Mouse (Mus musculus) midbrain, embryonic 13.5 days (tissue): ENCODE results near the gene Exoc3. TPM values are rescaled to one million over a fixed set of nuclear protein-coding genes. Genes with fewer than 3 reads are reported as not detected.
A peak's percentile ranks its signal among the peaks of the same experiment; 100 is the strongest.

Experiments
- ATAC-seq: fragments of 200-750 bp; cut with Nextera tagmentation; 2 replicates; pipeline ENCODE4 v1.8.0; 2017; ENCODE audit warnings: mild to moderate bottlenecking, moderate TSS enrichment, moderate library complexity
- H3K27ac ChIP-seq: fragments of 300-500 bp; sonication (generic); 2 replicates; pipeline ENCODE4 v1.5.1; 2015; ENCODE audit warnings: inconsistent platforms, mild to moderate bottlenecking, moderate library complexity
- H3K27me3 ChIP-seq: fragments of 300-500 bp; sonication (generic); 2 replicates; pipeline ENCODE4 v1.6.1; 2015; ENCODE audit warnings: mild to moderate bottlenecking, inconsistent platforms
- H3K36me3 ChIP-seq: fragments of 300-500 bp; sonication (generic); 2 replicates; pipeline ENCODE4 v1.6.1; 2015; ENCODE audit warnings: mild to moderate bottlenecking, inconsistent platforms
- H3K4me1 ChIP-seq: fragments of 300-500 bp; sonication (generic); replicated peaks from 2 replicates; pipeline ENCODE4 v1.6.1; 2015; ENCODE audit warnings: inconsistent platforms
- H3K4me2 ChIP-seq: fragments of 300-500 bp; sonication (generic); replicated peaks from 2 replicates; pipeline ENCODE4 v1.6.1; 2015; ENCODE audit warnings: moderate library complexity, mild to moderate bottlenecking, inconsistent platforms
- H3K4me3 ChIP-seq: fragments of 300-500 bp; sonication (generic); replicated peaks from 2 replicates; pipeline ENCODE4 v1.5.1; 2015; ENCODE audit warnings: mild to moderate bottlenecking, inconsistent platforms
- H3K9ac ChIP-seq: fragments of 300-500 bp; sonication (generic); replicated peaks from 2 replicates; pipeline ENCODE4 v1.6.1; 2015; ENCODE audit warnings: mild to moderate bottlenecking, inconsistent platforms
- H3K9me3 ChIP-seq: fragments of 300-500 bp; sonication (generic); 2 replicates; pipeline ENCODE4 v1.6.1; 2016; ENCODE audit warnings: mild to moderate bottlenecking, inconsistent platforms
- WGBS: fragments of 180-500 bp; shearing (Covaris S2); methylation state at CpG from one replicate; pipeline ENCODE4 v1.1.7; 2015; 5-methylcytosine and 5-hydroxymethylcytosine counted together
- polyA plus RNA-seq: library from polyadenylated mRNA; unstranded; fragments of >200 nt; fragmentation: Nextera tagmentation; extraction: Ambion mirVana; gene quantifications from 2 replicates; pipeline ENCODE4 v1.2.1, GENCODE M21; 2015

Exoc3 gene
- polyA plus RNA-seq, result 104 and 105 TPM in 2 replicates

DNA sequence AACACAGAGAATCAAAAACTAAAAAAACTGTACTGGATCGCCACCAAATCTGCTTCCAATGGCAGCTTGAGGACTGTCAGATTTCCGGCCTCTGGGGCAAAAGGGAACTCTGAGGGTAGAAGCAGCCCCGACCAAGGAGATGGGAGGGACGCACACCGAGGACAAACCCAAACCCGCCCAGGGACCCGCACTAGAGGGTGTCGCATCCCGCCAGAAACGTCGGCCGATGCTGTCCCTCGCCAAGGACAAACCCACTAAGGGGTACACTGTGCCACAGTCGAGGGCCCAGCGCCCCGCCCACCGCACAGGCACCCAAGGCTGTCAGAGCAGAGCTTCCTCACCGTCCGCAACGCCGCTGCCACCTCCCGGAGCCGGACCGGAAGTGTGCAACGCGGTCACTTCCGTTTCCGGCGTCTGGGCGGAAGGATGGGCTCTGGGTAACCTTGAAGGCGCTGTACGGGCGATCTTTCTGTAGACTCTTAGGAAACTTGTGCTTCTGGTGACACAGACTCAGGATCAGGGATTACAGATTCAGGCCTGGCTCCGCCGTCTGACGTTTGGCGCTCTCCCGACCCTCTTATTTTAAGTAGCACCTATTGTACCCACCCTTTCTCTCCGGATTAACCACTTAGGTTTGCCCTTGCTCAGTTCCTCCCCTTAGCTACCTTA, at the start of gene Exoc3:
Gene Exoc3 (minus strand): TSS at position 416 of the 669 bp plus-strand sequence.
- H3K4me1 ChIP-seq, result peaks cover 32% of the 10 kb centered on the region
- H3K9me3 ChIP-seq, result no peaks in the 10 kb centered on the region
- H3K4me3 ChIP-seq, result peak within 1 kb of the TSS; percentile 80
- H3K36me3 ChIP-seq, result peaks cover 21% of the 10 kb centered on the region
- peak within 1 kb of the TSS; percentile 75 for H3K4me2 ChIP-seq
- H3K27ac ChIP-seq, result peak within 1 kb of the TSS; percentile 81
- peak; percentile 99 for ATAC-seq
- peak within 1 kb of the TSS; percentile 88 for H3K9ac ChIP-seq
- WGBS, result under 1% methylated on average over 39 of the region's 39 CpGs
- no peaks in the 10 kb centered on the region for H3K27me3 ChIP-seq

GRCm38 (mm10) chr13:74246494-74246893, 38.0 kb upstream of the Exoc3 start:
- no peak overlapping the region for H3K27ac ChIP-seq
- H3K4me1 ChIP-seq, result peaks cover 12% of the 10 kb centered on the region
- H3K4me3 ChIP-seq, result no peak overlapping the region
- H3K36me3 ChIP-seq, result no peaks in the 10 kb centered on the region
- no peak overlapping the region for H3K4me2 ChIP-seq
- ATAC-seq, result no peak
- no peak overlapping the region for H3K9ac ChIP-seq
- peaks cover 13% of the 10 kb centered on the region; the same call in 1 of the 2 replicates for H3K27me3 ChIP-seq
- H3K9me3 ChIP-seq, result no peaks in the 10 kb centered on the region

GRCm38 (mm10) chr13:74245899-74246231, 37.3 kb upstream of the Exoc3 start:
- no peaks in the 10 kb centered on the region for H3K9me3 ChIP-seq
- no peak overlapping the region for H3K4me3 ChIP-seq
- peak; percentile 76 for ATAC-seq
- peak overlapping the region; percentile 29 for H3K4me2 ChIP-seq
- H3K4me1 ChIP-seq, result peaks cover 12% of the 10 kb centered on the region
- H3K27ac ChIP-seq, result no peak overlapping the region
- 48% methylated on average over 4 of the region's 4 CpGs for WGBS
- H3K36me3 ChIP-seq, result no peaks in the 10 kb centered on the region
- peaks cover 13% of the 10 kb centered on the region; the same call in 1 of the 2 replicates for H3K27me3 ChIP-seq
- no peak overlapping the region for H3K9ac ChIP-seq

DNA sequence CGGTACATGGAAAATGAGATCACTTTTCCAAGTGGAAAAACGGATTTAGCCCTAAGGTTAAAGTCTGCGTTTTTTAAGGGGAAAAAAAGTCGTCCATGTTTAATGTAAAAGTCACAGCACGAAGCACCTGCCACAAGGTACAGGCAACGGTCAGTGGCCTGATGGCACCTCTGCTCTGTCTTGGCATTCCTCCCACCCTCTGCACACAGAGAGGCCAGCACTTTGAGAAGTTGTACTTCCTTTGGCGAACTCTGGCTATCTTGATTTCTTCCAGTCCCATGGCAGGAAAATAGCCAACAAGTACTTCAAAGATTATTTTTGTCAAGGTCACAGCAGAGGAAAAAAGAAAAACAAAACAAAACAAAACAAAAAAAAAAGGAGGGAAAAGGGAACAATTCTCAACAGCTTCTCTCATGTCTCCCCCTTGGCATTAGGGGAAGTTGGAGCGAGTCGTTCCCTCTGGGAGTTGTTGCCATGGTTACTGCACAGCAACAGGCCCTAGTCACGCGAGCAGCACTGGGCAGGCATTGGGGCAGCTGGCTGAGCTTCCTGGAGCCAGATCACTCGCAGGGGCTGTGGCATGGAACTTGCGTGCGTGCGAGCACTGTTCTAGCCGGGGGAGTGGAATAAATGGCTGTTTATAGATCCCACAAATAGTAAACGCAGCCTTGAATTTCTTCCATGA, 36.8 kb upstream of the Exoc3 start:
- H3K4me1 ChIP-seq, result peaks cover 12% of the 10 kb centered on the region
- H3K4me3 ChIP-seq, result no peak overlapping the region
- H3K27ac ChIP-seq, result no peak overlapping the region
- peaks cover 13% of the 10 kb centered on the region; the same call in 1 of the 2 replicates for H3K27me3 ChIP-seq
- no peaks in the 10 kb centered on the region for H3K36me3 ChIP-seq
- H3K9me3 ChIP-seq, result no peaks in the 10 kb centered on the region
- ATAC-seq, result peak; percentile 98
- 25% methylated on average over 17 of the region's 17 CpGs for WGBS
- peak overlapping the region; percentile 29 for H3K4me2 ChIP-seq
- H3K9ac ChIP-seq, result no peak overlapping the region

- ATAC-seq, result no peak
- Histone ChIP-seq H3K36me3 (no peaks in the 10 kb centered on the region), H3K4me2 (no peak overlapping the region), H3K9me3 (no peaks in the 10 kb centered on the region), H3K4me1 (no peaks in the 10 kb centered on the region), H3K4me3 (no peak overlapping the region), H3K27me3 (no peaks in the 10 kb centered on the region), H3K9ac (no peak overlapping the region), H3K27ac (no peak overlapping the region)
- 81% methylated on average over 7 of the region's 7 CpGs for WGBS
Measured at GRCm38 (mm10) chr13:74237574-74237973, 29.0 kb upstream of the Exoc3 start.

DNA sequence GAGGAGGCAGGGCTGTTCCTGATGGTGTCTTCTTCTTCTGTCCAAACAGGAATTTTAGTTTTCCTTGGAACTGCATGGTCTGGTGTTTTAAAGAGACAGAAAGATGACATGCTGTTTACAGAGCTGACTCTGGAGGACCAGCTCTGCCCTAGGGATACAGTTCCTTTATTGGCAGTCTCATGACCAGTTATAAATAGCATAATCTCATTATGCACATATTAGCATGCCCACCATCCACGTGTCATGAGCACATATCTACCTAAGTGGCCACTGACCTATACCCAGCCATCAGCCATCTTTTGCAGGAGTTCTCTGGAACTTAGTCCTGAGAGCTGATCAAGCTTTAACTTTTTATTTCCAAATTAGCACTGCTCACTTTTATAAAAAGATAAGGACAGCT, 12.1 kb upstream of the Exoc3 start:
- H3K4me1 ChIP-seq, result no peaks in the 10 kb centered on the region
- 44% methylated on average over 1 of the region's 1 CpGs for WGBS
- ATAC-seq, result no peak

DNA sequence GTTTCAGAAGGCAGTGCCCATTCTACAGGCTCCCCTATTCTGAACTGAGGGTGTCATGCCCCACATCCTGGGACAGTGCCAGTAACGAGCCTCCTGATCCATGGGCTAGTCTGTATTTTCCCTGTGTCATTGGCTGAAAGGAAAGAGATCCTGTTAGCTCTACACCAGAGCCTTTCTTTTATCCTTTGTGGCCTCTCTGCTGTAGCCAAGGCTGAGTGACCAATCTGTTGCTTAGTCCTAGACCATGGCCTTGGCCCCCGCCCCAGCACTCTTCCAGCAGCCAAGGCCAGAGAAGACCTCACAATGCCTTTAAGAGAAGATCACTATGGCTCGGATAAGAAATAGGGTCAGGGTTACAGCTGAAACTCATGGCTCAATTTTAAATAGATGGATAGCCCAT, 9.9 kb upstream of the Exoc3 start:
- H3K36me3 ChIP-seq, result no peaks in the 10 kb centered on the region
- no peaks in the 10 kb centered on the region for H3K9me3 ChIP-seq
- no peak overlapping the region for H3K4me2 ChIP-seq
- no peaks in the 10 kb centered on the region for H3K4me1 ChIP-seq
- no peak overlapping the region for H3K9ac ChIP-seq
- ATAC-seq, result no peak
- no peak overlapping the region for H3K4me3 ChIP-seq
- no peaks in the 10 kb centered on the region for H3K27me3 ChIP-seq
- no peak overlapping the region for H3K27ac ChIP-seq
- 78% methylated on average over 3 of the region's 3 CpGs for WGBS

More for the DNA sequence above, 12.1 kb upstream of the Exoc3 start:
- Histone ChIP-seq H3K4me3 (no peak overlapping the region), H3K27me3 (no peaks in the 10 kb centered on the region), H3K4me2 (no peak overlapping the region), H3K9ac (no peak overlapping the region), H3K36me3 (no peaks in the 10 kb centered on the region), H3K9me3 (no peaks in the 10 kb centered on the region), H3K27ac (no peak overlapping the region)

DNA sequence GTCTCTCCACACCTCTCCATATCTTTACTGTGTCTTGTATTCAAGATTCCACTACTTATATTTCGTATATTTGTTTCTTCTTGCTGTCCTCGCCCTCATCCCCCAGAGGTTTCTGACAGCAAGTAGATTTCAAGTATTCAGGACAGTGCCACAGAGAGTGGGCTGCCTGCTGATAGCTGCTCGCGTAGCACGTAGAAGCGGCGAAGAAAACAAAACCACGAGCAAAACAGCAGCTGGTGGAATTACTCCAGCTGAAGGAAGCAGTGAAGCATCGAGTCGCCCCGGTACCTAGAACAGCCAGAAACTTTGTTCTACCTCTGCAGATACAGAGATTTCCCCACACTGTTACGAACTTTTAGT, 434 bp upstream of the Exoc3 start:
- peaks cover 32% of the 10 kb centered on the region for H3K4me1 ChIP-seq
- no peaks in the 10 kb centered on the region for H3K9me3 ChIP-seq
- H3K36me3 ChIP-seq, result peaks cover 16% of the 10 kb centered on the region
- ATAC-seq, result no peak
- WGBS, result 13% methylated on average over 12 of the region's 12 CpGs
- H3K4me2 ChIP-seq, result peak overlapping the region; percentile 75
- peak overlapping the region; percentile 81 for H3K27ac ChIP-seq
- no peaks in the 10 kb centered on the region for H3K27me3 ChIP-seq
- H3K9ac ChIP-seq, result peak overlapping the region; percentile 88
- H3K4me3 ChIP-seq, result peak overlapping the region; percentile 80

GRCm38 (mm10) chr13:74196451-74196850, 12.1 kb downstream of the Exoc3 start:
- no peaks in the 10 kb centered on the region for H3K9me3 ChIP-seq
- H3K27me3 ChIP-seq, result no peaks in the 10 kb centered on the region
- no peak for ATAC-seq
- WGBS, result 88% methylated on average over 3 of the region's 3 CpGs
- H3K27ac ChIP-seq, result no peak overlapping the region
- peaks cover 52% of the 10 kb centered on the region for H3K36me3 ChIP-seq
- no peaks in the 10 kb centered on the region for H3K4me1 ChIP-seq
- no peak overlapping the region for H3K4me2 ChIP-seq
- H3K9ac ChIP-seq, result no peak overlapping the region
- H3K4me3 ChIP-seq, result no peak overlapping the region

DNA sequence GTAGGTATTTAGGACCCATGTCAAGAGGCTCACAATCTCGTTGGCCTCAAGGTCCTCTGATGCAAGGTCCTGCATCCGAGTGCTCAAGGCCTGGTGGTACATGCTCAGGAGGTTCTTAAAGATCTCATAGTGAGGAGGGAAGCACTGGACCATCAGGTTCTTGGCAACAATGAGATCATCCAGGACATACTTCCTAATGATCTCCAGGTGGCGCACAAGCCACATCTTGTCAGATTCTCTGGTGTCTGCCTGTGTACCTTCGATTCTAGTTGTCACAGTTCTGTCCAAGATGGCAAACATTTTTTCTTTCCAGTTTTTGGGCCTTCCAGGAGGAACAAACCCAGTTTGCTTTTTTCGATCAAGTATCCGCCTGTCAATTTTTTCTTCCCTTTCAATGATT, 15.9 kb downstream of the Exoc3 start:
- 83% methylated on average over 6 of the region's 6 CpGs for WGBS
- ATAC-seq, result no peak

DNA sequence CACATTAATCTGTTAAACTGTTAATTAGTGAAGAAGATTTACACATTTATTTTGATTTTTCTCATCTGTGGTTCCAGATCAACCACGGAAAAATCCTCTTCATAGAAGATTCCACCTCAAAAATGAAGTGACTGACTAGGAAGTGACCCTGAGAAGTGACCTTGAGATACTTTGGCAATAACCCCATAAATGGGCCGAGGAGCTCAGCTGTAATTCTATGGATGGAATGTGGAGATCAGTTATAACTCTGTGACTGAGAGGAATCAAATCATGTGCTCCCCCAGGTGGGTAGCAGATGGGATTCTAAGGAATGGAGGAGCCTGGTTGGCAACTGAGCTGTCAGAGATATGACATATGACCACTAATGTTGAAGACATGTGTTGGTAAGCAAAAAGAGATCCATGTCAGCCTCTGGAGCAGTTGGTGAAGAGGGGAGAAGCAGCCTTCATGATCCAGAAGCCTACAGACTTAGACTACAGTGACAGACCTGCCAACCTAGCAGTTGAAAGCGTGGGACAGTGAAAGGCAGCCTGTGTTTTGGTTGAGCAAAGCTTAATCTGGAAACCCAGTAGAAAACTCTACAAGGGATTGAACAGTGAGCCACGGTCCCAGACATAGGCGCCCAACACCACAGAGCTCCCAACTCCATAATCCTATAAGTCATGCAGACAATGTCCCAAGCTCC, 25.4 kb downstream of the Exoc3 start:
- Histone ChIP-seq H3K4me1 (no peaks in the 10 kb centered on the region), H3K36me3 (peaks cover 69% of the 10 kb centered on the region), H3K4me2 (no peak overlapping the region), H3K9me3 (no peaks in the 10 kb centered on the region), H3K27ac (no peak overlapping the region), H3K4me3 (no peak overlapping the region), H3K27me3 (no peaks in the 10 kb centered on the region), H3K9ac (no peak overlapping the region)
- 96% methylated on average over 5 of the region's 5 CpGs for WGBS
- ATAC-seq, result no peak

More for the DNA sequence above, 15.9 kb downstream of the Exoc3 start:
- Histone ChIP-seq H3K27me3 (no peaks in the 10 kb centered on the region), H3K4me3 (no peak overlapping the region), H3K9ac (no peak overlapping the region), H3K4me2 (no peak overlapping the region), H3K9me3 (no peaks in the 10 kb centered on the region), H3K27ac (no peak overlapping the region), H3K36me3 (peaks cover 67% of the 10 kb centered on the region), H3K4me1 (no peaks in the 10 kb centered on the region)

GRCm38 (mm10) chr13:74172036-74172435, 36.5 kb downstream of the Exoc3 start:
- H3K9me3 ChIP-seq, result no peaks in the 10 kb centered on the region
- 93% methylated on average over 5 of the region's 5 CpGs for WGBS
- H3K4me1 ChIP-seq, result peaks cover 4% of the 10 kb centered on the region
- no peak overlapping the region for H3K4me3 ChIP-seq
- ATAC-seq, result no peak
- no peak overlapping the region for H3K4me2 ChIP-seq
- H3K27me3 ChIP-seq, result no peaks in the 10 kb centered on the region
- H3K9ac ChIP-seq, result no peak overlapping the region
- H3K36me3 ChIP-seq, result peaks cover 70% of the 10 kb centered on the region
- H3K27ac ChIP-seq, result no peak overlapping the region
